Mouse (Mus musculus) hindlimb bud, embryonic 11.5 days (tissue): ENCODE results near the gene Zfp612.
"Not testable (repeated sequence)": the region's sequence is repeated elsewhere in the genome, so short reads cannot be mapped to it uniquely, and the experiment has no call there.

Experiments
- DNase-seq: peaks from one replicate; pipeline ENCODE4 v3.0.0-alpha.2; 2012; ENCODE audit warnings: low read depth, low spot score; ENCODE audit errors: extremely low spot score

The Zfp612 gene

DNA sequence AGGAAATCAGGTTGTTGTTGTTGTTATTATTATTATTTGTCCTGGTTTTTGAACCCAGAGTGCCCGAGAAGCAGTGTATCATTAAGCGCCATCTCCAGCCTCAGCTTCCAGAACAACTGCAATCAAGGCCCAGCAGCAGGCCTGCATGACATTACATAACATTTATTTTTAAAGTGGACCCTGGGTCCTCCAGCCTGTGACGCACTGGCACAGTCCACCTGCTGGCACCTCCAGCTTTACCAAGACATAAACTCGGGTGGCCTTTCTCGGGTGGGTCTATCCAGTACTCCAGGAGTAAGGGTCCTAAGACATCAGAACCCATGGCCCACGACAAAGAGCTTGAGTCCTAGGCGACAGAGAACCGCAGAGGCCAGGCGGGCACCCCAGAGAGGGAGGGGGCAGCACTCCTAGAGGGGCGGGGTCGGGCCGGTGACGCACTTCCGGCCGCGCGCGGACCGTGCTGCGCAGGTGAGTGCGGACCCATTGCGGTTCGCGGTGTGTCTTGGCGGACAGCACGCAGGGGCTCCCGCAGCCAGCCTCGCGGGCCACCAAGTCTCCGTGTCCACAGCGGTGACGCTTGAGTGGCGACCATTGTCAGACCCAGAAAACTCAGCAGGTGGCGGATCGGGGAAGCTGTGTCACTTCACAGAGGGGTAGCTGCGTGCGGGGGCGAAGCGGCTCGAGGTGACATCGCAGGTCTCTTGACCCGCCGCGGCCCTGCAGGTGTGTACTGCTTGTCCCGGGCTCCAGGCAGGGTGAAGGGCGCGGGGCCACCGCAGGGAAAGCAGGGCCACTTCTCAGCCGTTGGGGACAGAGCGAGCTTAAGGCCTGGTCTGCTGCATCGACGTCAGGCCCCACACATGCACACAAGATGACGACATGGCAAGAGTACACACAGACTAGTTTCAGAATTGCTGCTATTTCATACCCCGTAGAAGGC, at the start of gene Zfp612:
Gene Zfp612 (plus strand): TSS at position 465 of the 940 bp plus-strand sequence.
- no peak for DNase-seq

- DNase-seq: not testable (repeated sequence)
Measured at GRCm38 (mm10) chr8:110033771-110034170, 45.8 kb upstream of the Zfp612 start.

GRCm38 (mm10) chr8:110034331-110034730, 45.2 kb upstream of the Zfp612 start:
- DNase-seq: no peak

DNA sequence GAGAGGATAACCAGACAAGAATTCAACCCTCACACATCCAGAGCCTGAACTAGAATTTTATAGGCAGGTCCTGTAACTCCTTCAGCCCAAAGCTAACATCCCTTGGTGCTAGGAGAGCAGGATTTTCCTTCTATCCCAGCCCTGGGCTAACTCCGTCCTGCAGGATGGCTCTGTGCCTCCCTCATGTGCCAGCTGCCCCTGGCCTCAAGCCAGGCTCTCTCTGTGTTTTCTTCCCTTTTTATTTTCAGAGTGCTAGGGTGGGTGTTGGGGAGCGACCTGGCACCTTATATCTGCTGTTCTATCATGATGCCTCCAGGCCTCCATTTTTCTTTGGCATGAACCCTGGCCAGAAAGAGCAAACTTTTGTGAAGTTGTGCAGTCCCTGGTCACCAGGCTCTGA, 43.4 kb upstream of the Zfp612 start:
- DNase-seq: no peak

- no peak for DNase-seq
Measured at GRCm38 (mm10) chr8:110039216-110039615, 40.3 kb upstream of the Zfp612 start.

DNA sequence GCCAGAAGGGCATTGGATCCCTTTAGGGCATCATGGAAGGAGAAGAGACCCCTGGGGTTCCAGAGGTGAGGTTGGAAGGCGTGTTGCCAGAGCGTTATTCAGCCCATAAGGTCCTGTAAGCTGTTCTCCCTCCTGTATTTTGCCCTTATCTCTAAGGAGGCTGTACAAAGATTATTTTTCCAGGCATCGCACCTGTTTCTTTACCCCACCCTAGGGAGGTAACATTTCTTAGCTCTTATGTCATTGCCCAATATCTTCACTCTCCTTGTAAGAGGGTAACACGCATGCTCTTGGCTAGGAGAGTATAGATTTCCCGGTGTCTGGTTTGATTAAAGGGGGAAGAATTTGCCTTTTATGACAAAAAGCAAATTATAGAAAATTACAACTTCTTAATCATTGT, 39.9 kb upstream of the Zfp612 start, which contains the start of gene Chst4:
Gene Chst4 (minus strand): TSS at position 82 of the 400 bp plus-strand sequence.
- no peak for DNase-seq

- DNase-seq: no peak
Measured at GRCm38 (mm10) chr8:110040509-110040908, 39.0 kb upstream of the Zfp612 start.

DNA sequence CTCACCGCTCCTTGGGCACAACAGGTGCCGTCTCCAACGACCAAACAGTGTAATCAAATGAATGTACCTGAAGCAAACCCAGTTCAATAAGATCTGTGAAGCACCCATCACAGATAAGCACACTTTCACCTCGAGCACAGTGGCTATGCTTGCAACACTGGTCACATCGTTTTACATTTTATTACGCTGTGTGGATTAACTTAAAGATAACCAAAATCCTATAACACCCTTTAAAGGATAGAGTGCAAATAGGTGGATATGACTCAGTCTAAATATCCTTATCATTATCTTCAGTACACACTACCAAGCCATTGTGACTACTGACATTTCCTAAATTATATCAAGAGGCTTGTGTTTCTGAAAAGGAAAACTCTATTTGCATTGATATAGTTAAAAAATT, 28.3 kb upstream of the Zfp612 start:
- DNase-seq: no peak

- no peak for DNase-seq
Measured at GRCm38 (mm10) chr8:110058207-110058606, 21.3 kb upstream of the Zfp612 start.

DNA sequence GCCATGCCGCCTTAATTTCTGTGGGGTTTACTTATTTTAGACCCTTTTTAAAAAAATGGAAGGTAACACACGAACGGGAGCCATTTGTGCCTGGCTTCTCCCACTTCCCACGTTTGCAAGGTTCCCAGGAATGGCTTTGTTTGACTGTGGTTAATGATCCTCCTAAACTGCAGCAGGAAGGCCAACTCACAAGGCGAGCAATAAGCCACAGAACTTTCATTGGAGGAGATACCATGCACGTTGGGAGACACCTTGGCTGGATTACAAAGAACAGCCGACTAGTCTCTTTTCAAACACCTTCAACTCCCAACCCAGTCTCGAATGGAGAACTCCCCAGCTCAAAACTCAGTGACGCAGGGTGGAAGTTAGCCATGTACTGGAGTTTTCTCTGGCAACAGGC, 15.4 kb upstream of the Zfp612 start:
- DNase-seq: no peak

DNA sequence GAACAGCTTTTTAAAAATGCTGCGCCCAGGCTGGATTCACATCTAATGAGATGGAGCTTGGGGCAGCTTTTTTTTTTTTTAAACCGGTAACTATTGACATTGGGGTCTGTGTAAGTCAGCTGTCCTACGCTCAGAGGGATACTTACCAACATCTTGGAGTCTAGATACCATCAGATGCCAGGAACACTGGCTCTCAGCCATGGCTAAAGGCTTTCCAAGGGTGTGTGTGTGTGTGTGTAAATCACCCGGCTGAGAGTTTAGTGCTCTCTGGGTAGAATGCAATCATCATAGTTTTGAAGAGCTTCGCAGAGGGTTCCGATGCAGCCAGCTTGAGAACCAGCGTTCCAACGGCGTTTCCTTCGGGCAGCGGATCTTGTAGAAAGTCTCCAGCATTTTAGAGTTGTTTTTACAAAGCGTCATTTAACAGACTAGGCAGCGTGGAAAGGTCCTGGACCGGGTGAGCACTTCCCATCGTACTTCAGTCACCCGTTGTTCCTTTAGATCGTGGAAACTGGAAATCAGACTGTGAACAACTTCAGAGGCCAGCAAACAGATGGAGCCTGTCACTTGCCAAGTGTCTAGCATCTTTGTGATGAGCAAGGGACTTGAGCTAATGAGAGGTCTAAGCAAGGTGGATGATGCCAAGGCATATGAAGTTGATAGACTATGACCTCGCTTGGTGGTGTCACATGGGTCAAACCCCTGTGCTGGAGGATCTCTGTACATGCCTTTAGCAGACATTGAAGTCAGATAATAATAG, 14.8 kb upstream of the Zfp612 start:
- no peak for DNase-seq

GRCm38 (mm10) chr8:110065676-110066075, 13.9 kb upstream of the Zfp612 start:
- DNase-seq: no peak

DNA sequence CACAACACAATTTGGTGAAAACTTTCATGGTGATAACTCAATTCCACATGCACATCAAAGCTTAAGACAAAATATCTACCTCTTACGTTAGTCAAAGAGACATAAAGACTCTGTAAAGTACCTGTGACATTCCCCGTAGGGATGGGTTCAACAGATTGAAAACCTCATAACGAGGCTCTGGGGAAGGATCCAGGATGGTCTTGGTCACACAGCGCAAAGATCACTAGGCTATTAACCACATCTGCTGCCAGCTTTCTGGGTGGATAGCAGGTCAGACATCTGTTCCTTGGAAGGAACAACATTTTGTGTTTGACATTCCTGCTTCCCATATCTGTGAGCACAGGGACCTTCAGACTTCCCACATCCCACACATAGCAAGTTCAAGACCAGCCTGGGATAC, 9.8 kb upstream of the Zfp612 start:
- no peak for DNase-seq

DNA sequence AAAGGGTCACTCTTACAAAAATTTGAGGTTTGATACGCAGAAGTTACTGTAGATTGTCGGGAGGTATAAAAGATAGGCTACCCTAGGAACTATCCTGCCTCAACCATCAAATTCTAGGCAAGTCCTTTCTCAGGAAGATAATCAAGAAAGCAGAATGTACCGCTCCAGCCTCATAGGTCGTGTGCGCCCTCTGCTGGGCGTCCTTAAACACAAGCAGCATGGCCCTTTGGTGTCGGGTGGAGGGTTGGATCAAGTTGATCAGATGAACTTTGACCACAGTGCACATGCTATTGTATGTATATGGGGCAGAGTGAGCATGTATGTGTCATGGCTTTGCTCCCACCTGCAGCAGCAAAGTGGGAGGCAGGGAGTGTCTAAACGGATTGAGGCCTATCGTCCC, 7.9 kb upstream of the Zfp612 start:
- peak; percentile 57 for DNase-seq

- no peak for DNase-seq
Measured at GRCm38 (mm10) chr8:110074496-110074895, 5.0 kb upstream of the Zfp612 start.

- DNase-seq: no peak
Measured at GRCm38 (mm10) chr8:110082416-110083105, 3.0 kb downstream of the Zfp612 start.

- DNase-seq: no peak
Measured at GRCm38 (mm10) chr8:110091869-110092268, 12.3 kb downstream of the Zfp612 start.

- no peak for DNase-seq
Measured at GRCm38 (mm10) chr8:110100907-110101306, 21.4 kb downstream of the Zfp612 start, which contains the start of gene Gm21964. Gene Gm21964 (plus strand): TSS chr8:110101207.

DNA sequence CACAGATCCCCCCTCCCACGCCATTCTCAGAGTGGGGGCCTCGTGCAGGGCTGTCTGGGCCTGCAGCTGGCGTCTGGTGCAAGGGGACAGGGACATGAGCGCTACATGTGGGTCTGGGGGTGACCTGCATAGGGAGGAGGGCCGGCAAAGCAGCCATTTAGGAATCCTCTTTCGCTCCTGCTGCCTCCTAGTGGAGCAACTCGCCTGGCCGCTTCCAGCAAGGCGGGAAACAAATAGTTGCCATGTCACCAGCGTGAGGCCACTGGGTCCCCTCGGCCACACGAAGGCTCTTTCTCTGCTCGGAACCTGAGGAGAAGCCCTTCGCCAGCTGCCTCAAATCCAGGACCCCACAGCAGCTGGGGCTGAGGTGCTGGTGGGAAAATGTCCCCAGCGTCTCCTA, 22.1 kb downstream of the Zfp612 start:
- DNase-seq: no peak

DNA sequence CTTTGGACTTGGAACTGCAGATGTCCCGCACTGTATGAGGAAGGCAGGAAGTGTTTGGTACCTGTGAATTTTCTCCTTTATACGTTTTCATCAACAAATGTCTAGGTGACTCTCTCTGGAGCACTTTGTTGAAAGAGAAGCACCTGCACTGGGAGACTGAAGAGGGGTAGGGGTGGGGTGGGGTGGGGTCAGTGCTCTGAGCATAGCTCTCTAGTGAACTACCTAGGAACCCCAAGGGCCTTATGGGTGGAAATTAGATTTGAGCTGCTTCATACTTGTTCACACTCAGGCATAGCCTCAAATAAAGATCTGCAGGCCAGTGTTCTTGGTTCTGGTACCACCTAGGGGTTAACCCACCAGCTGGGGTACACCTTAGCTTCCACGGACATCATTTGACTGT, 23.1 kb downstream of the Zfp612 start, which contains the start of gene Gm17720:
Gene Gm17720 (minus strand): TSS at position 101 of the 400 bp plus-strand sequence.
- DNase-seq: no peak

DNA sequence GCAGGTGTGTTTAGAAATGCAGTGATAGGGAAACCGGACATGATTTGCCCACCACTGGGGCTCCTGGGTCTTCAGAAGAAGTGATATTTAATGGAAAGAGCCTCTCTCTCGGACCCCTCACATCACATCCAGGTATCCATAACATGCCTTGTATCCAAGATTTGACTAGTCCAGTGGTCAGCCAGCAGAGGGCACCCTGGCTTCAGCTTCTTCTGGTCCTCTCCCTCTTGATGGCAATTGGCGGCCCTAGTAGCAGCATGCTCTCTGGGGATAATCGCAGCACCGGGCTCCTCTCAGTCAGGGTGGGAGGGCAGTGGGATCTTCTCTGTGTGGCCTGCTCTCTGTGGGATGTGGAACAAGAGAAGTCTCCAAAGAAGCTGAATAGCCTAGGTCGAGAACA, 40.2 kb downstream of the Zfp612 start:
- no peak for DNase-seq
